Mouse (Mus musculus) E14TG2a.4 (cell line): ENCODE data around the gene Lgr5.

Experiments used
- CTCF ChIP-seq: conservative IDR thresholded peaks from 2 replicates; pipeline ENCODE4 v1.5.1; 2014; ENCODE audit warnings: low read length
- NANOG ChIP-seq: IDR thresholded peaks from 2 replicates; pipeline ENCODE4 v1.6.1; 2014; ENCODE audit warnings: borderline replicate concordance, low read length, mixed read lengths

- TF ChIP-seq CTCF, result no peak
- TF ChIP-seq NANOG, result no peak
Observed at GRCm38 (mm10) chr10:115623481-115623880, 35.9 kb upstream of the Lgr5 start.
